Mouse (Mus musculus): ENCODE data around the gene Frmd4b. TPM values are rescaled to one million over a fixed set of nuclear protein-coding genes. Genes with fewer than 3 reads are reported as not detected.

The Frmd4b gene
- polyA plus RNA-seq, 1 experiment, result 4.8 TPM

DNA sequence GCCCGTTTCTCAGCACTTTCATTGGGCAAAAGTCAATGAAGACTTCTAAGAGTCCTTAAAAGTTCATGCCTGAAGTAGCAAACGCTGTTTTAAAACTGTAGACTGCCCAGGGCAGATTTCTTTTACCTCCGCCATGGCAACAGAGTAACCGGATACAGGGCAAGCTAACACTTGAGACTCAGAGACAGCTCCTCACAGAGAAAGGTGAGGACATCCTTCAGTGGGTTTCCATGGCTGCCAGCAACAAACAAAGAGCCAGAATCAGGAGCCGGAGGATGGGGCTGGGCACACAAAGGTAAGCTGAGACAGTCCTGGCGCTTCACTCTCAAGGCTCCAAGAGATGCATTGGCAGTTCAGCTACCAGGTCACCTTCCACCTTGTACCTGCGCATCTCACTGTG lies 260.7 kb downstream of the Frmd4b start:
- Histone ChIP-seq H3K4me1 (ENCODE audit: control insufficient read depth, insufficient read depth, insufficient read length, low read length) (peaks cover 7% of the 10 kb centered on the region; the same call in 1 of the 2 replicates), H3K27me3 (ENCODE audit: control insufficient read depth, insufficient read depth, low read length) (no peaks in the 10 kb centered on the region), H3K4me3 (ENCODE audit: low read depth, low read length) (no peak overlapping the region), H3K36me3 (ENCODE audit: control insufficient read depth, insufficient read depth, low read length) (no peaks in the 10 kb centered on the region), H3K27ac (ENCODE audit: insufficient read depth, low read depth, low read length) (no peak overlapping the region)
- TF ChIP-seq POLR2A (IDR thresholded peaks at IDR 0.05; ENCODE audit: low read depth, low read length) (no peak), CTCF (IDR thresholded peaks at IDR 0.05; ENCODE audit: extremely low read depth, insufficient read length, insufficient replicate concordance, low read depth, low read length) (no peak)
- WGBS, result 95% methylated on average over 7 of the region's 7 CpGs

DNA sequence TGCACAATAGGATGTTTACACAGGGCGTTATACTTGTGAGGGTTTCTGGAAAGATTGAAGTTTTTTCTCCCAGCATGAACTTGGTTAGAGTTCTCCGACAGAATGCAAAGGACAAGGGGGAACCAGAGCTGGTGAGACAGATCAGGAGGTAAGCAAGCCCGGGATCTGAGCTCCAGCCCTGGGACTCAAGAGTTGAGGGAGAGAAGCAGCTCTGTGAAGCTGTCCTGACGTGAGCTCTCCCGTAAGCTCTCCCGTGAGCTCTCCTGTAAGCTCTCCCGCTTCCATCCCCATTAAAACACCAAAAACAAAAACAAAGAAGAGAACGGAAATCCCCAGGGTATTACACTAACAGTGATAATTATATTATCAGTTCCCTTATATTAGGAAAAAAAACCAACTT lies 262.2 kb downstream of the Frmd4b start:
- Histone ChIP-seq H3K4me3 (ENCODE audit: low read depth, low read length) (no peak overlapping the region), H3K4me1 (ENCODE audit: control insufficient read depth, insufficient read depth, insufficient read length, low read length) (peaks cover 8% of the 10 kb centered on the region; the same call in 1 of the 2 replicates), H3K36me3 (ENCODE audit: control insufficient read depth, insufficient read depth, low read length) (no peaks in the 10 kb centered on the region), H3K27ac (ENCODE audit: insufficient read depth, low read depth, low read length) (no peak overlapping the region), H3K27me3 (ENCODE audit: control insufficient read depth, insufficient read depth, low read length) (no peaks in the 10 kb centered on the region)
- no peak for TF ChIP-seq CTCF (IDR thresholded peaks at IDR 0.05; ENCODE audit: extremely low read depth, insufficient read length, insufficient replicate concordance, low read depth, low read length)
- no peak for TF ChIP-seq POLR2A (IDR thresholded peaks at IDR 0.05; ENCODE audit: low read depth, low read length)
- 38% methylated on average over 8 of the region's 8 CpGs for WGBS

DNA sequence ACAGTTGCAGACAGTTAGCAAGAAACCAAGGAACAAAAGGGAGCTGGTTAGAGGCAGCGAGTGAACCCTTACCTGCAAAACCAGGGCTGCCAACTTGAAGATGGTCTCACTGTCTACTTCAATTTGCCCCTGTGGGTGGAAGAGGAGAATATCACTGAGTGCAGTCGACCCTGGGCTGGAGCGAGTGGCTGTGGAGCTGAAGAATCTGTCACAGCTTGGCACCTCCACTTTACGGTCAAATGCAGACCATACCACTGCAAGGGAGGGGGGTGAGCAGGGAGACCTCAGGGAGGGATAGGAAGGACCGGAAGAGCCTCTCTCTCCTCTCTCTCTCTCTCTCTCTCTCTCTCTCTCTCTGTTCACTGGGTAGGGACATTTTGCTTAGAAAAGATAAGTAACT lies 263.4 kb downstream of the Frmd4b start:
- WGBS, result 24% methylated on average over 5 of the region's 5 CpGs
- no peak for TF ChIP-seq POLR2A (IDR thresholded peaks at IDR 0.05; ENCODE audit: low read depth, low read length)

DNA sequence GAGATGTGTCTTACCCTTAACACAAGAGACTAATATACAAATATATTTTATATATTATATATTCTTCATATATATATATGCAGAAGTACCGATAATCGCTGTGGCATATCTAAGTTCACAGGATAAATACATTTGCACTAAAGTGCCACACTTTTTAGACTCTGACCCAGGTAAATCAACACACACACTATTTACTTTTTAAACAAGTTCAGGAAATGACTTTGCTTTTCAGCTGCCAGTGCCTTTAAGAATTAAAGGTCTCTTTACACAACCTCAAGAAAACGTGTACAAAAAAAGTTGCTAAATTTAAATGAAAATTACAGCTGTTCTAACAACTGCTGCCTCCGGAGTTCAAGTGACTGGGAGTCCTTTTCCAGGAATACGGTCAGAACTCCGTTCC lies 264.0 kb downstream of the Frmd4b start:
- no peaks in the 10 kb centered on the region for H3K36me3 ChIP-seq (ENCODE audit: control insufficient read depth, insufficient read depth, low read length)
- peak overlapping the region; percentile 73; the same call in 1 of the 2 replicates for H3K27ac ChIP-seq (ENCODE audit: insufficient read depth, low read depth, low read length)
- no peak overlapping the region for H3K4me3 ChIP-seq (ENCODE audit: low read depth, low read length)
- H3K27me3 ChIP-seq (ENCODE audit: control insufficient read depth, insufficient read depth, low read length), result no peaks in the 10 kb centered on the region
- peaks cover 15% of the 10 kb centered on the region; the same call in 1 of the 2 replicates for H3K4me1 ChIP-seq (ENCODE audit: control insufficient read depth, insufficient read depth, insufficient read length, low read length)
- TF ChIP-seq POLR2A (IDR thresholded peaks at IDR 0.05; ENCODE audit: low read depth, low read length) (no peak), CTCF (IDR thresholded peaks at IDR 0.05; ENCODE audit: extremely low read depth, insufficient read length, insufficient replicate concordance, low read depth, low read length) (no peak)
- 14% methylated on average over 6 of the region's 6 CpGs for WGBS

More for the DNA sequence above, 263.4 kb downstream of the Frmd4b start:
- H3K27me3 ChIP-seq (ENCODE audit: control insufficient read depth, insufficient read depth, low read length), result no peaks in the 10 kb centered on the region
- no peaks in the 10 kb centered on the region for H3K36me3 ChIP-seq (ENCODE audit: control insufficient read depth, insufficient read depth, low read length)
- H3K4me1 ChIP-seq (ENCODE audit: control insufficient read depth, insufficient read depth, insufficient read length, low read length), result peaks cover 15% of the 10 kb centered on the region; the same call in 1 of the 2 replicates
- peak overlapping the region; percentile 73 for H3K4me3 ChIP-seq (ENCODE audit: low read depth, low read length)
- H3K27ac ChIP-seq (ENCODE audit: insufficient read depth, low read depth, low read length), result peak overlapping the region; percentile 73

DNA sequence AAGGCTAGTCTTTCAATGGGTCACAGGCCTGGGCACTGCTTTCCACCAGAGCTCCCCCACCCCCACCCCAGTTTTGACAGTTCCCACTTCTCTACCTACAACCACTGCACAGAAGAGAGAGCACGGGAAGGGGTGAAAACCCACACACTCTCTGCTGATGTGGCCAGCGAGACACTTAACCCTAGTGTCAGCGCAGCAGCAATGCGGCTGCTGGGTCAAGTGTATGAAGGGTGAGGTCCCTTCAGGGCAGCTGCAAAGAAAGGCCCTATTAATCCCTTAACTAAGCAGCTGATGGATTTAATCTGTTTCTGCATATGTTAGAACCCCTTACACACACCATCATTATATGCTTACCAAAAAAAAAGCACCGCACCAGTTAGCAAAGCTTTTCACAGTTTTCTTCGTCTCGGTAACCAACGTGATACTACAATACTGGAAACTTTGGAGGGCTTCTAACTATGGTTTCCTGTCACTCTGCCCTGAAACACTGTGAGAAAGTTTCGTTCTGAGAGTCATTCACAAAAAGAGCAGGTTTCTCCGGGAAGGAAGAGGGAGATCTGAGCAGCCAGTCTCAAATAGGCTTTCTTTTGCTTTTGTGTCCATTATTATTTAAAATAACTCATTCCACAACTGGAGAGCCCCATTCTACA lies 264.7 kb downstream of the Frmd4b start:
- TF ChIP-seq POLR2A (IDR thresholded peaks at IDR 0.05; ENCODE audit: low read depth, low read length) (no peak), CTCF (IDR thresholded peaks at IDR 0.05; ENCODE audit: extremely low read depth, insufficient read length, insufficient replicate concordance, low read depth, low read length) (no peak)
- WGBS, result 21% methylated on average over 10 of the region's 10 CpGs
- H3K27me3 ChIP-seq (ENCODE audit: control insufficient read depth, insufficient read depth, low read length), result no peaks in the 10 kb centered on the region
- H3K4me1 ChIP-seq (ENCODE audit: control insufficient read depth, insufficient read depth, insufficient read length, low read length), result peaks cover 15% of the 10 kb centered on the region; the same call in 1 of the 2 replicates
- H3K27ac ChIP-seq (ENCODE audit: insufficient read depth, low read depth, low read length), result no peak overlapping the region
- no peaks in the 10 kb centered on the region for H3K36me3 ChIP-seq (ENCODE audit: control insufficient read depth, insufficient read depth, low read length)
- peak overlapping the region; percentile 37 for H3K4me3 ChIP-seq (ENCODE audit: low read depth, low read length)

DNA sequence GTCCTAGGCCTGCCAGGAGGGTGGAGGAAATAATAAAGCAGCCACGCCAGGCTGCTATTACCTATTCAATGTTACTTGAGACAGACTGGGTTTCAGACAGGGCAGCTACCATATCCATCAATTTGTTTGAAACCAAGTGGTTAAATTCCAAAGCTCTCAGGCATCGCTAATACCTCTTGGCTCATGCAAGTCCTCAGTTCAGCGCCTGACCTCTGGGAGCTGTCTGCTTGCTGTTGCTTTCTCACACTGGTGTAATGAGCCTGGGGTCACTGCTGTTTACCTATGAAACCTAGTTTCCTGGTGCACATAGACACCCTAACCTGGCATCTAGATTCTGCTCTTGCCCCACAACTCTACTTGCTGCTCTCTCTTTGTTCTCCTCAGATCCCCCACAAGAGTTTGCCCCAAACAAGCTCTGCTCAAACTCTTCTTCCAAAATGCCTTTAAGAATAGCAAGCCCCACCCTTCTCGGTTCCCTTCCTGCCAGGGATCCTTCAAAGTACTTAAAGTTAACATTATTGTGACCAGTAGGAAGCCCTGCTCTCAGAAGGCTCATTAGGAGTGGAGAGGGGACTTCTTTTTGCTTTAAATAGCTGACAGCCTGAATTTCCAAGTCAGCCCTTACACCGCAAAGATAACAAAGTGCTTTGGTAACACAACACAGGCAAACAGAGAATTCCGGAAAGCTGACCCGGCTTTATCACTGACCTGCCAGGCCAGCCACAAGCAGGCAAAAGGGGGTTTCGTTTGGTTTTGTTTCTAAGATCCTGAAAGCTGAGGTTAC lies 267.8 kb downstream of the Frmd4b start:
- no peaks in the 10 kb centered on the region for H3K36me3 ChIP-seq (ENCODE audit: control insufficient read depth, insufficient read depth, low read length)
- no peak overlapping the region for H3K27ac ChIP-seq (ENCODE audit: insufficient read depth, low read depth, low read length)
- no peaks in the 10 kb centered on the region for H3K27me3 ChIP-seq (ENCODE audit: control insufficient read depth, insufficient read depth, low read length)
- H3K4me1 ChIP-seq (ENCODE audit: control insufficient read depth, insufficient read depth, insufficient read length, low read length), result peaks cover 17% of the 10 kb centered on the region; the same call in 1 of the 2 replicates
- 34% methylated on average over 8 of the region's 8 CpGs for WGBS
- TF ChIP-seq POLR2A (IDR thresholded peaks at IDR 0.05; ENCODE audit: low read depth, low read length), result no peak
- TF ChIP-seq CTCF (IDR thresholded peaks at IDR 0.05; ENCODE audit: extremely low read depth, insufficient read length, insufficient replicate concordance, low read depth, low read length), result no peak
- H3K4me3 ChIP-seq (ENCODE audit: low read depth, low read length), result no peak overlapping the region

DNA sequence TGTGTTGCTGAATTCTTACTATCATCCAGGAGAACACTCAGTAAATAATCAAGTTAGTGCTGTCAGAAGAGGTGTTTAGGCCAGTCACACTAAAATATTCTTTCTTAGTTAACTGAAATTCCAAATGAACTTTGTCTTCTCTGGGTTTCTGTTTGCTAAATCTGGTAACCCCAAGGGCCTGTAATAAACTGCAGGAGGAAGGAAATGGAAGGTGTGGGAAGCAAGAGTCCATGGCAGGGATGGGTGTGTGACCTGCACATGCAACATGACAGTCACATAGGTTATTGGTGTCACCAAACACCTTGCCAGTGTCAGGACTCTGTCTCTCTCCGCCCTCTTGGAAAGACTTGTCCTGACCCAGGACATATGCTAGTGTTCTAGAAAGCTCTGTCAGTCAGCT lies 270.4 kb downstream of the Frmd4b start:
- Histone ChIP-seq H3K4me1 (ENCODE audit: control insufficient read depth, insufficient read depth, insufficient read length, low read length) (peaks cover 26% of the 10 kb centered on the region; the same call in 1 of the 2 replicates), H3K27ac (ENCODE audit: insufficient read depth, low read depth, low read length) (peak overlapping the region; percentile 88), H3K36me3 (ENCODE audit: control insufficient read depth, insufficient read depth, low read length) (no peaks in the 10 kb centered on the region), H3K27me3 (ENCODE audit: control insufficient read depth, insufficient read depth, low read length) (no peaks in the 10 kb centered on the region), H3K4me3 (ENCODE audit: low read depth, low read length) (no peak overlapping the region)
- TF ChIP-seq CTCF (IDR thresholded peaks at IDR 0.05; ENCODE audit: extremely low read depth, insufficient read length, insufficient replicate concordance, low read depth, low read length), result no peak
- WGBS, result 42% methylated on average over 1 of the region's 1 CpGs

All from small intestine, adult 2 months (tissue).